Mouse (Mus musculus) fibroblast of lung, adult 2 months (primary cell): ENCODE results near the gene Gm15114.
"Not testable (repeated sequence)": the region's sequence is repeated elsewhere in the genome, so short reads cannot be mapped to it uniquely, and the experiment has no call there.

ENCODE experiments used
- DNase-seq: peaks from one replicate; pipeline ENCODE4 v3.0.0-alpha.2; 2011; ENCODE audit warnings: low read depth

Gm15114 gene

DNA sequence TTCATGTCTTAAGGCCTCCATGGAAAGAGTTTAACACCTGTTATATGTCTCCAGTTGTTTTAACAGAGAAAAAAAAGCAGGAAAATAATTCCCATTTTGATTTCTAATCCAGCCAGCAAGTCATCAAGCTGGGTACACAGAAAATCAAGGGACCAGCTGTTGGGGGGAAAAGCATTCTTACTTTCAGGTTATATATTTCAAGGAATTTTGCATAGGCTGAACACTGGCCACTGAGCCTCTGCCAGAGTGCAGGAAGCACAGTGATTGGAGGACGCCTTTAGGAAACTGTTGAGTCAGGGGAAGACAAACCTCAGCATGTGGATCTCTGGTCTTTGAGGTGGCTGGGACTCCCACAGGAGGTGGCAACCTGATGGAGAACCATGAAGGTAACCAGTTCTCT lies at the start of gene Gm15114:
TSS of gene Gm15114 (plus strand) at position 301 of the 400 bp plus-strand sequence.
- DNase-seq = not testable (repeated sequence)
